Mouse (Mus musculus) embryonic facial prominence, embryonic 11.5 days (tissue): ENCODE data around the gene Acsl3. TPM values are rescaled to one million over a fixed set of nuclear protein-coding genes. Genes with fewer than 3 reads are reported as not detected.

Experiments
- ATAC-seq: fragments of 200-750 bp; cut with Nextera tagmentation; replicated peaks from 2 replicates; pipeline ENCODE4 v1.8.0; 2017; ENCODE audit warnings: low read depth; ENCODE audit not compliant: insufficient number of reproducible peaks, low FRiP score, low TSS enrichment
- DNase-seq: peaks from one replicate; pipeline ENCODE4 v3.0.0-alpha.2; 2015; ENCODE audit warnings: low spot score
- H3K27ac ChIP-seq: fragments of 300-500 bp; sonication (generic); replicated peaks from 2 replicates; pipeline ENCODE4 v1.5.1; 2014; ENCODE audit warnings: mild to moderate bottlenecking, low read depth, low read length, control low read depth
- H3K27me3 ChIP-seq: fragments of 300-500 bp; sonication (generic); 2 replicates; pipeline ENCODE4 v1.6.1; 2014; ENCODE audit warnings: mild to moderate bottlenecking, low read length, moderate library complexity, mixed read lengths; ENCODE audit not compliant: control insufficient read depth, insufficient read depth
- H3K36me3 ChIP-seq: fragments of 300-500 bp; sonication (generic); replicated peaks from 2 replicates; pipeline ENCODE4 v1.6.1; 2014; ENCODE audit warnings: low read depth, mild to moderate bottlenecking, low read length, moderate library complexity, mixed read lengths; ENCODE audit not compliant: control insufficient read depth, insufficient read depth
- H3K4me1 ChIP-seq: fragments of 300-500 bp; sonication (generic); 2 replicates; pipeline ENCODE4 v1.6.1; 2014; ENCODE audit warnings: low read length, mixed read lengths; ENCODE audit not compliant: control insufficient read depth, insufficient read depth
- H3K4me2 ChIP-seq: fragments of 300-500 bp; sonication (generic); 2 replicates; pipeline ENCODE4 v1.6.1; 2014; ENCODE audit warnings: low read depth, mild to moderate bottlenecking, control low read depth, low read length, moderate library complexity
- H3K4me3 ChIP-seq: fragments of 300-500 bp; sonication (generic); 2 replicates; pipeline ENCODE4 v1.5.1; 2014; ENCODE audit warnings: low read depth, low read length, control low read depth
- H3K9ac ChIP-seq: fragments of 300-500 bp; sonication (generic); replicated peaks from 2 replicates; pipeline ENCODE4 v1.6.1; 2014; ENCODE audit warnings: mild to moderate bottlenecking, control low read depth, low read length
- H3K9me3 ChIP-seq: fragments of 300-500 bp; sonication (generic); replicated peaks from 2 replicates; pipeline ENCODE4 v1.6.1; 2016; ENCODE audit warnings: mild to moderate bottlenecking, low read length, inconsistent platforms, mixed read lengths; ENCODE audit not compliant: control insufficient read depth
- WGBS: fragments of 180-500 bp; shearing (Covaris S2); extraction: QIAGEN DNeasy Blood & Tissue Kit; methylation state at CpG from one replicate; pipeline ENCODE4 v1.1.7; 2014; 5-methylcytosine and 5-hydroxymethylcytosine counted together
- polyA plus RNA-seq: library from polyadenylated mRNA; unstranded; fragments of >200 nt; fragmentation: Nextera tagmentation; extraction: Ambion mirVana; gene quantifications from 2 replicates; pipeline ENCODE4 v1.2.1, GENCODE M21; 2014

Acsl3 gene
- polyA plus RNA-seq, 1 experiment from 2014 or later: 112 TPM

- DNase-seq (no peak), ATAC-seq (no peak)
- no peaks in the 10 kb centered on the region for H3K27me3 ChIP-seq
These were observed 52.4 kb downstream of the Acsl3 start for GRCm38 (mm10) chr1:78710026-78710425.

GRCm38 (mm10) chr1:78710613-78711329 is 53.1 kb downstream of the Acsl3 start:
- Histone ChIP-seq H3K9me3 (no peaks in the 10 kb centered on the region), H3K4me3 (no peak overlapping the region), H3K4me1 (no peaks in the 10 kb centered on the region), H3K36me3 (no peaks in the 10 kb centered on the region), H3K4me2 (no peak overlapping the region), H3K9ac (no peak overlapping the region), H3K27ac (no peak overlapping the region), H3K27me3 (no peaks in the 10 kb centered on the region)
- DNase-seq (no peak), ATAC-seq (no peak)
- WGBS: 85% methylated on average over 5 of the region's 5 CpGs

More at GRCm38 (mm10) chr1:78710026-78710425, 52.4 kb downstream of the Acsl3 start:
- Histone ChIP-seq H3K9ac (no peak overlapping the region), H3K27ac (no peak overlapping the region), H3K4me2 (no peak overlapping the region), H3K9me3 (no peaks in the 10 kb centered on the region), H3K4me1 (no peaks in the 10 kb centered on the region), H3K4me3 (no peak overlapping the region), H3K36me3 (no peaks in the 10 kb centered on the region)

- Histone ChIP-seq H3K4me3 (no peak overlapping the region), H3K4me2 (no peak overlapping the region), H3K27ac (no peak overlapping the region), H3K27me3 (no peaks in the 10 kb centered on the region), H3K36me3 (no peaks in the 10 kb centered on the region), H3K9me3 (no peaks in the 10 kb centered on the region), H3K4me1 (no peaks in the 10 kb centered on the region), H3K9ac (no peak overlapping the region)
- WGBS: 22% methylated on average over 17 of the region's 17 CpGs
- no peak for ATAC-seq
- DNase-seq: peak; percentile 86
These were observed 67.0 kb downstream of the Acsl3 start for GRCm38 (mm10) chr1:78724458-78725190.

GRCm38 (mm10) chr1:78725191-78725490 is 67.5 kb downstream of the Acsl3 start:
- Histone ChIP-seq H3K9me3 (no peaks in the 10 kb centered on the region), H3K4me3 (no peak overlapping the region), H3K36me3 (no peaks in the 10 kb centered on the region), H3K4me2 (no peak overlapping the region), H3K27ac (no peak overlapping the region), H3K9ac (no peak overlapping the region), H3K4me1 (no peaks in the 10 kb centered on the region), H3K27me3 (no peaks in the 10 kb centered on the region)
- DNase-seq (no peak), ATAC-seq (no peak)
- 63% methylated on average over 3 of the region's 3 CpGs for WGBS

GRCm38 (mm10) chr1:78725617-78726223 is 68.1 kb downstream of the Acsl3 start:
- H3K4me2 ChIP-seq: no peak overlapping the region
- H3K27ac ChIP-seq: no peak overlapping the region
- peak; percentile 36 for DNase-seq
- H3K4me1 ChIP-seq: no peaks in the 10 kb centered on the region
- H3K36me3 ChIP-seq: no peaks in the 10 kb centered on the region
- no peak overlapping the region for H3K9ac ChIP-seq
- H3K27me3 ChIP-seq: no peaks in the 10 kb centered on the region
- WGBS: 64% methylated on average over 6 of the region's 6 CpGs
- no peak overlapping the region for H3K4me3 ChIP-seq
- peak; percentile 36; the same call in 1 of the 2 replicates for ATAC-seq
- no peaks in the 10 kb centered on the region for H3K9me3 ChIP-seq

GRCm38 (mm10) chr1:78730114-78730720 is 72.6 kb downstream of the Acsl3 start:
- Histone ChIP-seq H3K4me3 (no peak overlapping the region), H3K9ac (no peak overlapping the region), H3K4me1 (no peaks in the 10 kb centered on the region), H3K4me2 (no peak overlapping the region), H3K9me3 (no peaks in the 10 kb centered on the region), H3K27me3 (no peaks in the 10 kb centered on the region), H3K27ac (no peak overlapping the region), H3K36me3 (no peaks in the 10 kb centered on the region)
- ATAC-seq (no peak), DNase-seq (no peak)
- WGBS: 71% methylated on average over 9 of the region's 9 CpGs

GRCm38 (mm10) chr1:78732290-78732689 is 74.7 kb downstream of the Acsl3 start:
- H3K27ac ChIP-seq: no peak overlapping the region
- no peak overlapping the region for H3K4me3 ChIP-seq
- DNase-seq (no peak), ATAC-seq (no peak)
- no peaks in the 10 kb centered on the region for H3K4me1 ChIP-seq
- no peaks in the 10 kb centered on the region for H3K36me3 ChIP-seq
- H3K9ac ChIP-seq: no peak overlapping the region
- 88% methylated on average over 9 of the region's 9 CpGs for WGBS
- H3K9me3 ChIP-seq: no peaks in the 10 kb centered on the region
- H3K4me2 ChIP-seq: no peak overlapping the region
- H3K27me3 ChIP-seq: no peaks in the 10 kb centered on the region
